Mouse (Mus musculus): ENCODE results near the gene Ndufa11.

- TF ChIP-seq POLR2A (IDR thresholded peaks at IDR 0.05; ENCODE audit: control insufficient read depth, low read depth, low read length), result no peak
- TF ChIP-seq CTCF (IDR thresholded peaks at IDR 0.05; ENCODE audit: control insufficient read depth, insufficient read depth, insufficient replicate concordance, low read depth, low read length), result no peak
Observed at GRCm38 (mm10) chr17:56715914-56716654, 1.5 kb upstream of the Ndufa11 start.

All from testis, adult 2 months (tissue).